Mouse (Mus musculus): Measurements from ENCODE around the gene Rmi1. TPM values are rescaled to one million over a fixed set of nuclear protein-coding genes. Genes with fewer than 3 reads are reported as not detected.

The Rmi1 gene
- polyA plus RNA-seq, 1 experiment = 31.7 TPM

DNA sequence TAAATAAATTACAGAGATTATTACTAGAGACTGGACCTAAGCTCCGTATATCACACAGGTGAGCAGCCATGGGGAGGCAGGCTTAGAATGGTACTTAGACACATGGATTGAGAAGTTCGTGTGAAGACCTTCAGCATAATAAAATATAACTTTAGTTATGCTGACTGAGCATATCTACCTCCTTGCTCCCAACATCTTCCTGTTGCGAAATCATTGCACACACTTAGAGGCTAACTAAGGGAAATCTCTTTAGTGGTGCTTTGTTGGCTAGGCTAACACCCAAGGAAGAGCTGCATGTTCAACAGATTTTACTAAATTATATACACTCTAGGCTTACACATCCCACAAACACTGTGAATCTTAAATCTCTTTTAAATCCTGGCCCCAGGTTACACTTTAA lies 35.7 kb upstream of the Rmi1 start:
- Histone ChIP-seq H3K4me3 (ENCODE audit: low read depth, low read length) (no peak overlapping the region), H3K36me3 (ENCODE audit: control insufficient read depth, insufficient read depth, low read length, poor library complexity, severe bottlenecking) (no peaks in the 10 kb centered on the region), H3K4me1 (ENCODE audit: control insufficient read depth, insufficient read depth, low read length) (no peaks in the 10 kb centered on the region), H3K27me3 (ENCODE audit: control insufficient read depth, insufficient read depth, low read length, poor library complexity, severe bottlenecking) (no peaks in the 10 kb centered on the region), H3K9me3 (replicated peaks; ENCODE audit: control insufficient read depth, insufficient read depth, low read length, poor library complexity, severe bottlenecking) (no peaks in the 10 kb centered on the region), H3K27ac (ENCODE audit: insufficient read depth, low read length) (no peak overlapping the region), H3K9ac (ENCODE audit: low read depth, poor library complexity, severe bottlenecking) (no peak overlapping the region)
- TF ChIP-seq CTCF (IDR thresholded peaks at IDR 0.05; ENCODE audit: low read depth, low read length) (no peak), POLR2A (IDR thresholded peaks at IDR 0.05; ENCODE audit: insufficient read depth, low read length) (no peak), EP300 (IDR thresholded peaks at IDR 0.05; ENCODE audit: insufficient read depth, low read depth, low read length) (no peak)

DNA sequence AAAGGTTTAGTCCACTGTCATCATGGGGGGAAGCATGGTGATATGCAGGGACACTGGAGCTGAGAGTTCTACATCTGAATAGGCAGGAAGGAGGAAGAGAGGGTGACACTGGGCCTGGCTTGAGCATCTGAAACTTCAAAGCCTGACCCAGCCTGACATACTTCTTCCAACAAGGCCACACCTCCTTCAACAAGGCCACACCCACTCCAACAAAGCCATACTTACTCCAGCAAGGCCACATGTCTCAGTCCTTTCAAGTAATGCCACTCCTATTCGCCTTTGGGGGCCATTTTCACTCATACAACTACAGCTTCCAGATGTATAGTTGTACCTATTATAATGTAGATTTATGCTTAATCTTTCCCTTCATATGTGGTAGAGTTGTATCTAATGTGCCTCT lies 34.4 kb upstream of the Rmi1 start:
- TF ChIP-seq EP300 (IDR thresholded peaks at IDR 0.05; ENCODE audit: insufficient read depth, low read depth, low read length) (no peak), CTCF (IDR thresholded peaks at IDR 0.05; ENCODE audit: low read depth, low read length) (no peak), POLR2A (IDR thresholded peaks at IDR 0.05; ENCODE audit: insufficient read depth, low read length) (no peak)

DNA sequence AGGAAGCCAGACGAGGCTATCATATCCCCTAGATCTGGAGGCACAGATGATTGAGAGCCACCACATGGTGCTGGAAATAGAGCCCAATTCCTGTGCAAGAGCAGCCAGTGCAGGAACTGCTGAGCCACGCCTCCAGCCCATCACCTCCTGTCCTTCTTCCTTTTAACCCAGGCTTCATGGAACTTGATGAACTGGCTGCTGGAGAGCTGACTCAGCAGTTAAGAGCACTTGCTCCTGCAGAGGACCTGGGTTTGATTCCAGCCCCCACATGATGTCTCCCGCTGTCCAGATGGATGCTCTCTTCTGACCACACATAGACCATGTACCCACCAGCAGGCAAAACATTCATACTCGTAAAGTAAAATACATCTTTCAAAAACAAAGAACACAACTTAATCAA lies 33.2 kb upstream of the Rmi1 start:
- Histone ChIP-seq H3K36me3 (ENCODE audit: control insufficient read depth, insufficient read depth, low read length, poor library complexity, severe bottlenecking) (no peaks in the 10 kb centered on the region), H3K9me3 (replicated peaks; ENCODE audit: control insufficient read depth, insufficient read depth, low read length, poor library complexity, severe bottlenecking) (no peaks in the 10 kb centered on the region), H3K4me1 (ENCODE audit: control insufficient read depth, insufficient read depth, low read length) (no peaks in the 10 kb centered on the region), H3K27me3 (ENCODE audit: control insufficient read depth, insufficient read depth, low read length, poor library complexity, severe bottlenecking) (no peaks in the 10 kb centered on the region), H3K27ac (ENCODE audit: insufficient read depth, low read length) (no peak overlapping the region), H3K4me3 (ENCODE audit: low read depth, low read length) (no peak overlapping the region), H3K9ac (ENCODE audit: low read depth, poor library complexity, severe bottlenecking) (no peak overlapping the region)
- TF ChIP-seq POLR2A (IDR thresholded peaks at IDR 0.05; ENCODE audit: insufficient read depth, low read length) (no peak), CTCF (IDR thresholded peaks at IDR 0.05; ENCODE audit: low read depth, low read length) (no peak), EP300 (IDR thresholded peaks at IDR 0.05; ENCODE audit: insufficient read depth, low read depth, low read length) (no peak)

More for the DNA sequence above, 34.4 kb upstream of the Rmi1 start:
- H3K27ac ChIP-seq (ENCODE audit: insufficient read depth, low read length) = no peak overlapping the region
- H3K27me3 ChIP-seq (ENCODE audit: control insufficient read depth, insufficient read depth, low read length, poor library complexity, severe bottlenecking) = no peaks in the 10 kb centered on the region
- H3K4me3 ChIP-seq (ENCODE audit: low read depth, low read length) = no peak overlapping the region
- H3K36me3 ChIP-seq (ENCODE audit: control insufficient read depth, insufficient read depth, low read length, poor library complexity, severe bottlenecking) = no peaks in the 10 kb centered on the region
- H3K4me1 ChIP-seq (ENCODE audit: control insufficient read depth, insufficient read depth, low read length) = no peaks in the 10 kb centered on the region
- no peaks in the 10 kb centered on the region for H3K9me3 ChIP-seq (replicated peaks; ENCODE audit: control insufficient read depth, insufficient read depth, low read length, poor library complexity, severe bottlenecking)
- H3K9ac ChIP-seq (ENCODE audit: low read depth, poor library complexity, severe bottlenecking) = no peak overlapping the region

DNA sequence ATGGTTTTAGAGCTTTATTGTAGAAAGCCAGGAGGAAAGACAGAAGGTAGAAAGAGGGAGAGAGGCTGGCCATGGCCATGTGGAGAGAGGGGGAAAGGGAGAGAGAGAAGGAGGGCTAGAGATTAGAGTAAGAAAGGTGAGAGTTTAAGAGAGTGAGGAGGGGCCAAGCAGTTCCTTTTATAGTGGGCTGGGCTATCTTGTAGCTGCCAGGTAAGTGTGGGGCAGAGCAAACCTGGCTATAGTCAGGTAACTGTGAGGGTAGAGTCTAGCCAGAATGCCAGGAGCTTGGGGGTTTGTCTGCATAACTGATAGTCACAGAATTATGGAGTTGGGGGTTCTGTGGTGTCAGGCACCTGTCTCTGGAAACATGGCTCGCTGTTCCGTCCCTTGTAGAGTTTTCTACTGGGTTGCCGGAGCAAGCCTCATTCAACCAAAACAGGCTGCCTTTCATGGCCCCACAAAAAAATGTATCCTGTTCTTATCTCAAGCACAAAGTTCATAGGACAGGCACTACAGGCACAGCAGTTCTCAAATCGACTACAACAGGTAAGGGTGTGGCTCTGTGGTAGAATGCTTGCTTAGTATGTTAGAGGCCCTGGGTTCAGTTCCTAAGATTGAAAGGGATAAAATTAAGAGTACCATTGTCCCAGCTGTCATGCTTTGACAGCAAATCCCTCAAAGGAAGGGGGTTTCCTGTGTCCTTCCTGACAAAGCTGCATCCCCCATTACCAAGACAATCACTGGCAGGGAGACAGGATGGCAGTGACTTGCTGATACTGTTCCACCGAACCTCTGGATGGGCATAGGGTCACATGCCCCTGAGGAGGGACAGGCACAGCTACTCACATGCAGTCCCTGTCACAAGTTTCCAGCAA lies 29.5 kb upstream of the Rmi1 start:
- Histone ChIP-seq H3K9ac (ENCODE audit: low read depth, poor library complexity, severe bottlenecking) (no peak overlapping the region), H3K4me1 (ENCODE audit: control insufficient read depth, insufficient read depth, low read length) (no peaks in the 10 kb centered on the region), H3K4me3 (ENCODE audit: low read depth, low read length) (no peak overlapping the region), H3K9me3 (replicated peaks; ENCODE audit: control insufficient read depth, insufficient read depth, low read length, poor library complexity, severe bottlenecking) (peaks cover 7% of the 10 kb centered on the region; the same call in 1 of the 2 replicates), H3K36me3 (ENCODE audit: control insufficient read depth, insufficient read depth, low read length, poor library complexity, severe bottlenecking) (no peaks in the 10 kb centered on the region), H3K27ac (ENCODE audit: insufficient read depth, low read length) (no peak overlapping the region), H3K27me3 (ENCODE audit: control insufficient read depth, insufficient read depth, low read length, poor library complexity, severe bottlenecking) (no peaks in the 10 kb centered on the region)
- TF ChIP-seq CTCF (IDR thresholded peaks at IDR 0.05; ENCODE audit: low read depth, low read length) (no peak), POLR2A (IDR thresholded peaks at IDR 0.05; ENCODE audit: insufficient read depth, low read length) (no peak), EP300 (IDR thresholded peaks at IDR 0.05; ENCODE audit: insufficient read depth, low read depth, low read length) (no peak)

DNA sequence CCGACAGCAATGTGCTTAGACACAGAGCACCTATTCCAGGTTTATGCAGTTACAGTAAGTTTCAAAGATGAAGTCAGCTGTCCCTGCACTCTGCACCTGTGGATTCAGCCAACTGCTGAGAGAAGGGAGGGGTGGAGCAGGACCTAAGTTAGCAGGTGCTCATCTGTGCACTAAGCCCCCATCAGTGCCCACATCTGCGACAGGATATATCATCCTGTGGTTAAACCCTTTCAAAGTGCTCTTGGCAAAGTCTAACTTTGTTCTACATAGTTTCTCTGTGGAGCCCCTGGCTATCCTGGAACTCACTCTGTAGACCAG lies 28.9 kb upstream of the Rmi1 start:
- Histone ChIP-seq H3K9ac (ENCODE audit: low read depth, poor library complexity, severe bottlenecking) (no peak overlapping the region), H3K9me3 (replicated peaks; ENCODE audit: control insufficient read depth, insufficient read depth, low read length, poor library complexity, severe bottlenecking) (peaks cover 9% of the 10 kb centered on the region; the same call in 1 of the 2 replicates), H3K36me3 (ENCODE audit: control insufficient read depth, insufficient read depth, low read length, poor library complexity, severe bottlenecking) (no peaks in the 10 kb centered on the region), H3K4me1 (ENCODE audit: control insufficient read depth, insufficient read depth, low read length) (no peaks in the 10 kb centered on the region), H3K4me3 (ENCODE audit: low read depth, low read length) (no peak overlapping the region), H3K27me3 (ENCODE audit: control insufficient read depth, insufficient read depth, low read length, poor library complexity, severe bottlenecking) (no peaks in the 10 kb centered on the region), H3K27ac (ENCODE audit: insufficient read depth, low read length) (no peak overlapping the region)
- TF ChIP-seq POLR2A (IDR thresholded peaks at IDR 0.05; ENCODE audit: insufficient read depth, low read length) (no peak), EP300 (IDR thresholded peaks at IDR 0.05; ENCODE audit: insufficient read depth, low read depth, low read length) (no peak), CTCF (IDR thresholded peaks at IDR 0.05; ENCODE audit: low read depth, low read length) (no peak)

DNA sequence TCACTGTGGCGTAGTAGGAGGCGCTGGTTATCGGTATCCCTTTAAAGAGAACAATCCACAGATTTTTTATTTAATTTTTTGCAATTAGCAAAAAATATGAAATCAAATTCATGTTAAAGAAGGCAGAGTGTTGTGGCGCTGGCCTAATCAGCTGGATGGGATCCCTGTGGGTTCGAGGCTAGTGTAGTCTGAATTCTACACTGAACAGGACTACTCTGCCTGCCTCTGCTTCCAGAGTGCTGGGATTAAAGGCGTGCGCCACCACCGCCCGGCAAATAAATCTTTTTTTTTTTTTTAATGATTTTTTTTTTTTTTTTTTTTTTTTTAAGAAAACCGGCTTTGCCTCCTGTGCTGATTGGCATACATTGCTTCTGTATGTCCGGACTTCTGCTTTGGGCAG lies 17.7 kb upstream of the Rmi1 start:
- Histone ChIP-seq H3K4me3 (ENCODE audit: low read depth, low read length) (peak overlapping the region; percentile 70), H3K4me1 (ENCODE audit: control insufficient read depth, insufficient read depth, low read length) (no peaks in the 10 kb centered on the region), H3K27me3 (ENCODE audit: control insufficient read depth, insufficient read depth, low read length, poor library complexity, severe bottlenecking) (no peaks in the 10 kb centered on the region), H3K9ac (ENCODE audit: low read depth, poor library complexity, severe bottlenecking) (peak overlapping the region; percentile 28), H3K27ac (ENCODE audit: insufficient read depth, low read length) (no peak overlapping the region), H3K9me3 (replicated peaks; ENCODE audit: control insufficient read depth, insufficient read depth, low read length, poor library complexity, severe bottlenecking) (peaks cover 25% of the 10 kb centered on the region), H3K36me3 (ENCODE audit: control insufficient read depth, insufficient read depth, low read length, poor library complexity, severe bottlenecking) (peaks cover 14% of the 10 kb centered on the region)
- TF ChIP-seq POLR2A (IDR thresholded peaks at IDR 0.05; ENCODE audit: insufficient read depth, low read length) = no peak
- TF ChIP-seq EP300 (IDR thresholded peaks at IDR 0.05; ENCODE audit: insufficient read depth, low read depth, low read length) = no peak
- no peak for TF ChIP-seq CTCF (IDR thresholded peaks at IDR 0.05; ENCODE audit: low read depth, low read length)

Measured in ES-Bruce4 (cell line).